Mouse (Mus musculus) hindbrain, embryonic 15.5 days (tissue): ENCODE data around the gene Atoh8. TPM values are rescaled to one million over a fixed set of nuclear protein-coding genes. Genes with fewer than 3 reads are reported as not detected.

Experiments used
- ATAC-seq: fragments of 200-750 bp; cut with Nextera tagmentation; 2 replicates; pipeline ENCODE4 v1.8.0; 2017; ENCODE audit warnings: low read depth, moderate number of reproducible peaks, moderate TSS enrichment; ENCODE audit not compliant: low FRiP score
- H3K27ac ChIP-seq: fragments of 300-500 bp; sonication (generic); replicated peaks from 2 replicates; pipeline ENCODE4 v1.5.1; 2015; ENCODE audit warnings: mild to moderate bottlenecking, inconsistent platforms
- H3K27me3 ChIP-seq: fragments of 300-500 bp; sonication (generic); 2 replicates; pipeline ENCODE4 v1.6.1; 2015; ENCODE audit warnings: control low read depth, inconsistent platforms
- H3K36me3 ChIP-seq: fragments of 300-500 bp; sonication (generic); 2 replicates; pipeline ENCODE4 v1.6.1; 2015; ENCODE audit warnings: control low read depth, inconsistent platforms
- H3K4me1 ChIP-seq: fragments of 300-500 bp; sonication (generic); replicated peaks from 2 replicates; pipeline ENCODE4 v1.6.1; 2015; ENCODE audit warnings: control low read depth, inconsistent platforms
- H3K4me2 ChIP-seq: fragments of 300-500 bp; sonication (generic); 2 replicates; pipeline ENCODE4 v1.6.1; 2015; ENCODE audit warnings: moderate library complexity, mild to moderate bottlenecking, inconsistent platforms
- H3K4me3 ChIP-seq: fragments of 300-500 bp; sonication (generic); 2 replicates; pipeline ENCODE4 v1.5.1; 2015; ENCODE audit warnings: mild to moderate bottlenecking, inconsistent platforms
- H3K9ac ChIP-seq: fragments of 300-500 bp; sonication (generic); 2 replicates; pipeline ENCODE4 v1.6.1; 2015; ENCODE audit warnings: inconsistent platforms
- H3K9me3 ChIP-seq: fragments of 300-500 bp; sonication (generic); 2 replicates; pipeline ENCODE4 v1.6.1; 2016; ENCODE audit warnings: control low read depth, inconsistent platforms
- WGBS: fragments of 180-500 bp; shearing (Covaris S2); methylation state at CpG from one replicate; pipeline ENCODE4 v1.1.7; 2015; 5-methylcytosine and 5-hydroxymethylcytosine counted together
- polyA plus RNA-seq: library from polyadenylated mRNA; unstranded; fragments of >200 nt; fragmentation: Nextera tagmentation; extraction: Ambion mirVana; gene quantifications from 2 replicates; pipeline ENCODE4 v1.2.1, GENCODE M21; 2015

Gene Atoh8
- polyA plus RNA-seq, 1 experiment from 2014 or later, result 4.2 TPM

DNA sequence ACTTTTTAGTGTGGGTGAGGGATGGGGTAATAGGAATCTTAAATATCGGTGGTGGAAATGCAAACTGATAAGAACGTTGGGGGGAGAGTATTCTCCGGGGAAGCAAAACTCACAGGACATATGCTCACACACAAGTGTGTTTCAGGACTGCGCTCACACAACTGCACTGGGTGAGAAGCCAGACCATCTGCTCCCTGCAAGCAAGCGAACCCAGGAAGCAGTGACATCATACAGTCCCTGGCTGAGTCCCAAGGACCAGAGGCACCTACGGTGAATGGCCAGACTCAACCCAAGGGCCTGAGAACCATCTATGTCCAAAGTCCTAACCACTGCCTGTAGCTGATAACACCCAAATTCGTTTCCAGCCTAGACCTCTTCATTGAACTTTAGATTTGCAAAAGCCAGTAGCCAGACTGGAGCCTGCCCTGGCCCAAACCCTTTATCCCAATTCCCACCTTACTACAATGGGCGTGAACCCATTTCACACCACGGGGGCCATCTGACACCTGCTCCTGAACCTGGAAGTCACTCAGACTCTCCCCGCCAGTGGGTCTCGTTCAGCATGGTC lies 35.7 kb upstream of the Atoh8 start:
- WGBS, result 82% methylated on average over 11 of the region's 11 CpGs
- 0 out of 2 replicates have a peak, but pooled peaks cover 3% of the 10 kb centered on the region for H3K4me1 ChIP-seq
- no peak overlapping the region for H3K27ac ChIP-seq
- H3K36me3 ChIP-seq, result no peaks in the 10 kb centered on the region
- H3K4me2 ChIP-seq, result no peak overlapping the region
- no peaks in the 10 kb centered on the region for H3K27me3 ChIP-seq
- no peak for ATAC-seq
- no peaks in the 10 kb centered on the region for H3K9me3 ChIP-seq
- H3K4me3 ChIP-seq, result no peak overlapping the region
- H3K9ac ChIP-seq, result no peak overlapping the region

DNA sequence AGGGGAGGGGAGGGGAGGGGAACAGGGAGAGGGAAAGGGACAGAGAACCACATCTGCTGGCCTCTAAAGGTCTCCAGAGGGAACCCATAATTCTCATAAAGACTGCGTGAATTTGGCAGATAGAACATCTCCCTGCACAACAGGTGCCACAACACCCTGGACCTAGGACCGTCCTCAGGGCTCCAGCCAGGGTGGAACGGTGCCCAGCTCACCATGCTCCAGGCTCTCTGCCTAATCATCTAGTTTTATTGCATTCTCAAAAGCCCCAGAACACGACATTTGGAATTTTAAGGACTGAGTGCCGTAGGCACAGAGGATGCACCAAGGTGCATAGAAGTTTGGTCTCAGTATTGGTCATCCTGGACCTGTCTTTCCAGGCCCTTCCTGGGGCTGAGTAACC lies 34.9 kb upstream of the Atoh8 start:
- WGBS, result 76% methylated on average over 5 of the region's 5 CpGs
- H3K27ac ChIP-seq, result no peak overlapping the region
- H3K4me3 ChIP-seq, result no peak overlapping the region
- no peaks in the 10 kb centered on the region for H3K36me3 ChIP-seq
- H3K9ac ChIP-seq, result no peak overlapping the region
- 0 out of 2 replicates have a peak, but pooled peaks cover 3% of the 10 kb centered on the region for H3K4me1 ChIP-seq
- no peaks in the 10 kb centered on the region for H3K27me3 ChIP-seq
- no peak overlapping the region for H3K4me2 ChIP-seq
- ATAC-seq, result no peak
- no peaks in the 10 kb centered on the region for H3K9me3 ChIP-seq

DNA sequence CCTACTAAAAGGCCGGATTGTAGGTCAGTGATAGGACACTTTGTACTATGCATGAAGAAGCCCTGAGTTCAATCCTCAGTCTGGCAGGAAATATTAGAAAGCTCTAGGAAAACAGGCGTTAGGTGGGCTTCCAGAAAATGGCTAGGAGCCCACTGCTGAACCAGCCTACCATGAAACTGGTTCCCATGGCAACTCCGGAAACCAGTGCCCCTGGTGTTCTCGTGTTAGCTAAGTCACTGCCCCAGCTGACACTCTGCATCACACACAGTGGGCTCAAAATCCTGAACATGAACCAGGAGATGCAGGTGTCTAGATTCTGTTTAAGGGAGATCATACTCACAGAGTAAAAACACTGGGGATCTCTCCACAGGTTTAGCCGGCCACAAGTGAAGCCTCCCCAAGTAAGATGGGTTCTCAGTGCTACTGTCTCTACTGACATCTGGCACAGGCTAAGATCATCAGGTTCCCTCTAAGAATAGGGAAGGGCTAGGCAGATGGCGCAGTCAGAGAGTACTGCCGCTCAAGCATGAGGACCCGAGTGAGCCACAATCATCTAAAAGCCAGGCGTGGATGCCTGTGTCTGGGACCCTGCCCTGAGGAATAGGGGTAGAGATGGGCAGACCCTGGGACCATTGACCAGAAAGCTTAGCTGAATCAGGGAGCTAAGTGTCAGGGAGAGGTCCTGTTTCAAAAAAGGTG lies 32.9 kb upstream of the Atoh8 start:
- Histone ChIP-seq H3K4me3 (no peak overlapping the region), H3K9me3 (no peaks in the 10 kb centered on the region), H3K27me3 (no peaks in the 10 kb centered on the region), H3K4me1 (0 out of 2 replicates have a peak, but pooled peaks cover 3% of the 10 kb centered on the region), H3K4me2 (no peak overlapping the region), H3K36me3 (no peaks in the 10 kb centered on the region), H3K9ac (no peak overlapping the region), H3K27ac (no peak overlapping the region)
- no peak for ATAC-seq
- 59% methylated on average over 9 of the region's 9 CpGs for WGBS

DNA sequence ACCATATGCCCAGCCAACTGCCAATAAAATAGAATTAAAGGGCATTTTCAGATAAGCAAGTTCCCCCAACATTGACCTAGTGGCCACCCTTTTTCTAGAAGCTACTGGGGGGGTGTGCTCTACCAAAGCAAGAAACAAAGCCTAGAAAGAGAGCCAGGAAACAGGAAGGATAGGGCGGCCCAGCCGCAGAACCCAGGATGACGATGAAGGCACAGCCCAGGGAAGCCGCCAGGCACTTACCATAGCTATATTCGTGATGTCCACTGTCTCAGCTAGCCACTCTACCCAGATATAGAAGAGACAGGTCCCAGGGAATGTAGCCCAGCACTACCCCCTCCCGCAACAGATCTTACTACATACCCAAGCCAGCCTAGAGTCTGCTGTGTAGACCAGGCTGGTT lies 30.3 kb upstream of the Atoh8 start:
- ATAC-seq, result no peak

DNA sequence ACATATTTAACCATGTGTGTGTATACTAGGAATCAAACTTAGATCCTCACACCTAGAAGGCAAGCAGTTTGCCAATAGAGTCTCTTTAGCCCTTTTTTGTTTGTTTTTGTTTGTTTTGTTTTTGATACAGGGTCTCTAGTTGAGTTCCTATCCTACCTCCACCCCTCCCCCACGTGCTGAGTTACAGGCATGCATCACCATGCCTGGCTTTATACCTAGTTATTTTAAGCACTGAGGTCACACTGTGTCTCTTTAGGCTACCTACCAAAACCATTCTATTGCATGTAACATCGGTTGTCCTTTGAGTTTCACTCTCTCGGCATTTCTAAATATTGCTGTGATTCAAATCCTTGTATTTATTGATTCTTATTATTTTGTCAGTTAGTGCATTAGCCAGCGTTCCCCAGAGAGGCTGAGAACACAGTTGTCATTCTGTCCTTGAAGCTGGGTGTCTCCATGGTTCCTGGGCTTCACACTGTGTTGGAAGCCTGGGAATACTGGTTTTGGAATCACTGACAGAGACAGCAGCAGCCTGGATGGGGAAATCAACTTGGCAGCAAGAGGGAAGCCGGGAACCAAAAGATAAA lies 28.4 kb upstream of the Atoh8 start:
- H3K36me3 ChIP-seq, result no peaks in the 10 kb centered on the region

More for the DNA sequence above, 30.3 kb upstream of the Atoh8 start:
- Histone ChIP-seq H3K36me3 (no peaks in the 10 kb centered on the region), H3K4me3 (no peak overlapping the region), H3K4me1 (0 out of 2 replicates have a peak, but pooled peaks cover 3% of the 10 kb centered on the region), H3K4me2 (no peak overlapping the region), H3K9ac (no peak overlapping the region), H3K9me3 (no peaks in the 10 kb centered on the region), H3K27ac (no peak overlapping the region), H3K27me3 (no peaks in the 10 kb centered on the region)
- WGBS, result 87% methylated on average over 6 of the region's 6 CpGs

DNA sequence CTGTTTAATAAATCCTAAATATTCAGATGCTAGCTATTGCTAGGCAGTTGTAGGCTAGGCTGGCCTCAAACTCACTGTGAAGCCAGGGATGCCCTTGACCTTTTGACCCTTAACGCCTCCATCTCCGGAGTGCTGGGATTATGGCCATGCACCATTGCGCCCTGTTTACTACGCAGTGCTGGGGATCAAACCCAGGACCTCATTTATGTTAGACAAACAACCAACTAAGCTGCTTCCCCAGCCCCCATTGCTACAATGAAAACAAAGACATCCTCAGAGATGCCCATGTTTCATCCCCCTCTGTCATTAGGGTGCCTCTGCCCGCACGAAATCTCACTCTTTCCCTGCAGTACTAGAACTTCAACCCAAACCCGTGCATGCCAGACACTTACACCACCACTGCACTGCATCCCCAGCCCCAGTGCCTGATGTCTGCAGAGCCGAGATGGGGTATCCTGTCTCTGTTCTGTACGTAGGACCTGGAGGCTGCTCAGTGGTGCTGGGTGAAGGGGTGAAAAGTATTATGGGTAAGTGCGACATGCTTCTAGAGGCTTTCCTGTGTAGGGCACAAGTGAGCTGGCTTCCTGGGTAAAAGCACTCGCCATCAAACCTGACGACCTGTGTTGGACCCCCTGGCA lies 26.4 kb upstream of the Atoh8 start:
- Histone ChIP-seq H3K4me3 (no peak overlapping the region), H3K27me3 (no peaks in the 10 kb centered on the region), H3K36me3 (no peaks in the 10 kb centered on the region), H3K27ac (no peak overlapping the region), H3K9me3 (no peaks in the 10 kb centered on the region), H3K9ac (no peak overlapping the region), H3K4me2 (no peak overlapping the region), H3K4me1 (no peaks in the 10 kb centered on the region)
- ATAC-seq, result peak; percentile 37; the same call in 1 of the 2 replicates
- 77% methylated on average over 12 of the region's 12 CpGs for WGBS

More for the DNA sequence above, 28.4 kb upstream of the Atoh8 start:
- no peaks in the 10 kb centered on the region for H3K9me3 ChIP-seq
- ATAC-seq, result no peak
- 0 out of 2 replicates have a peak, but pooled peaks cover 3% of the 10 kb centered on the region for H3K4me1 ChIP-seq
- no peak overlapping the region for H3K9ac ChIP-seq
- 69% methylated on average over 5 of the region's 5 CpGs for WGBS
- no peaks in the 10 kb centered on the region for H3K27me3 ChIP-seq
- no peak overlapping the region for H3K4me2 ChIP-seq
- no peak overlapping the region for H3K27ac ChIP-seq
- H3K4me3 ChIP-seq, result no peak overlapping the region

DNA sequence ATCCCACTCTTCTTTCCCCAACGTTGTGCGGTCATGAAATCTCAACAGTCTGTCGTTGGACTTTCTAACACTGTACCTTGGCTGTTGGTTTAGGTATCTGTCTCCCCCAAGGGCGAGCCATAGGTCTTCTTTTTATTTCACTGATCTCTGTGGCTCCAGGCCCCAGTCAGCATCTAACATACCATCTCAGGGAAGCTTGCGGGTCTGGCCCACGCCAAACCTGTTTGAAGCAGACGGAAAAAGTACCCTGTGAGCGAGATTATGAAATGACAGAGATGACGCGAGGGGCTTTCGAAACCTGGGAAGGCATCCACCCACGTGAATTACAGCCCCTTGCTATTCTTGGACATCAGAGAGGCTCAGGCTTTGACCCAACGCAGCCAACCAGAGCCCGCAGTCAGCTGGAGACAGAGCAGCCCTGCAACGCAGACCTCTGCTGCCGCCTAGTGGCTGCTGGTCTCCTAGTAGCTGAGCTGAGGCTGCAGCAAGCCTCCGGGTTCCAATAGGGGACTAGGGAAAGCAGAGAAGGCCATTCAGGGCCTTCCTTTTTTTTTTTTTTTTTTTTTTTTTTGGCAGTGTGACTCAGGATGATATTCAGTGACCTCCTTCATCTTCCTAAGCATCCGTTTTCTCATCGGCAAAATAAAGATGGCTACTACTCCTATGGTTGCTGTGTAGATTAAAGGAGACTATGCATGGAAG lies 25.8 kb upstream of the Atoh8 start:
- Histone ChIP-seq H3K4me2 (no peak overlapping the region), H3K4me1 (no peaks in the 10 kb centered on the region)

DNA sequence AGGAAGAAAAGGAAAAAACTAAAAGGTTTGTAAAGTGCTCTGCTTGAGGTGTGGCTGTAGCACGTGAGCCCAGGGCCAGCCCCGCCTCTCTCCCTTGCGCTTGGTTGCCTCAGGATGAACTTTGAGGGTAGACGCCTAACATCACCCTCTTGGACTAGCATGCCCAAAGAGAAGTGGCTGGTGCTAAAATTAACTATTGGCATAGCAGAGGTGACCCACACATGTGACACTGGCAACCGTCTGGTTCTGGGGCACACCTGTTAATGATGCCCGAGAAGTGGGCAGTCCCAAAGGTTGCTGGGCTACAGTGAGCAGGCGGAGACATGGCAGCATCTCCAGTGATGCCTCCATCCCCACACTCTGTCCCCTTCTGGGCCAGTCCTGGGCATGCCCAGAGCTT lies 24.1 kb upstream of the Atoh8 start:
- Histone ChIP-seq H3K27ac (no peak overlapping the region), H3K9me3 (no peaks in the 10 kb centered on the region), H3K9ac (no peak overlapping the region), H3K36me3 (no peaks in the 10 kb centered on the region), H3K4me1 (0 out of 2 replicates have a peak, but pooled peaks cover 3% of the 10 kb centered on the region), H3K4me2 (no peak overlapping the region), H3K27me3 (no peaks in the 10 kb centered on the region), H3K4me3 (no peak overlapping the region)
- WGBS, result 80% methylated on average over 7 of the region's 7 CpGs
- no peak for ATAC-seq

More for the DNA sequence above, 25.8 kb upstream of the Atoh8 start:
- ATAC-seq, result peak; percentile 89
- Histone ChIP-seq H3K9ac (no peak overlapping the region), H3K9me3 (no peaks in the 10 kb centered on the region), H3K4me3 (no peak overlapping the region), H3K27ac (no peak overlapping the region), H3K27me3 (no peaks in the 10 kb centered on the region), H3K36me3 (no peaks in the 10 kb centered on the region)
- 34% methylated on average over 19 of the region's 19 CpGs for WGBS

DNA sequence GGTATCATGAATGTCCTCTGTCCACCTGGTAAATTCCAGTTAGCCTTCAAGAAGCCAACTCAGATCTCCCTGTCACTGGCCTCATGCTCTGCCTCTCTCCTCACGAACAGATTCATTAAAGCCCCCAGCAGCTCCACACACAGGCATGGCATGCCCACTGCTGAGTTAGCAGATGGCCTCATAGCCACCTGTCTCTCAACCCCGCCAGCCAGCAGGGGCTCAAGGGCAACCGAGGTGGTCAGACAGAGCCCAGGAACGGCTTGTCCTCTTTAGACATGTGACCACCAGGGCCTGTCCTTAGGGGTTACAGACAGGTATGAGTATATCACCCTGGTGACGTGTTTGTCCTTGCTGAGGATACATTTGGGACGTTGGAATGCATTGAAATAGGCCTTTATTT lies 19.9 kb upstream of the Atoh8 start:
- H3K9me3 ChIP-seq, result no peaks in the 10 kb centered on the region
- H3K4me3 ChIP-seq, result no peak overlapping the region
- no peak for ATAC-seq
- H3K4me2 ChIP-seq, result no peak overlapping the region
- H3K36me3 ChIP-seq, result no peaks in the 10 kb centered on the region
- 72% methylated on average over 6 of the region's 6 CpGs for WGBS
- no peaks in the 10 kb centered on the region for H3K27me3 ChIP-seq
- 0 out of 2 replicates have a peak, but pooled peaks cover 3% of the 10 kb centered on the region for H3K4me1 ChIP-seq
- H3K27ac ChIP-seq, result no peak overlapping the region
- H3K9ac ChIP-seq, result no peak overlapping the region

DNA sequence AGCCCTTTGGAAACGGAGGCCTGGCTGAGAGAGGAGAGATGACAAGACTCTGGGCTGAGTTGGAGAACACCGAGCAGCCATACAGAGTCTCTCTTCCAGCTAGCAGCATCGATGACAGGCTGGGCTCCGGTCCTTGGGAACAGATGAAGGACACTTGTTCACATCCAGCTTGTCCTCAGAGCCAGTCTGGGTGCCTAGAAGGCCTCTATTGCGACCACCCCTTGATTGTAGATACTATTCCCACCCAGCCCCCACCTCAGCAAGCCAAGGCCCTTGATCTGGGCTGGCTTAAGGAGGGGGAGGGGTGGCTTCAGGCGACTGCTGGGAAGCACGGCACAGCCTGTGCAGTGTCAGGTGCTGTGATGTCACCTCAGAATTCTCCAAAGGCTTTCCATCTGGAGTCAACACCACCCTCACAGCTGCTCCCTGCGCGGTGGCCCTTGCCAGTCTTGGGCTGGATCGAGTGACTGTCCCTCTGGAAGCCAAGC lies 19.3 kb upstream of the Atoh8 start:
- ATAC-seq, result peak; percentile 52
- H3K9ac ChIP-seq, result no peak overlapping the region
- H3K4me2 ChIP-seq, result no peak overlapping the region
- no peaks in the 10 kb centered on the region for H3K27me3 ChIP-seq
- 0 out of 2 replicates have a peak overlapping the region, but pooled peaks have one; percentile 30 for H3K27ac ChIP-seq
- no peaks in the 10 kb centered on the region for H3K36me3 ChIP-seq
- H3K4me1 ChIP-seq, result 0 out of 2 replicates have a peak, but pooled peaks cover 3% of the 10 kb centered on the region
- H3K9me3 ChIP-seq, result no peaks in the 10 kb centered on the region
- WGBS, result 59% methylated on average over 10 of the region's 10 CpGs
- H3K4me3 ChIP-seq, result no peak overlapping the region

DNA sequence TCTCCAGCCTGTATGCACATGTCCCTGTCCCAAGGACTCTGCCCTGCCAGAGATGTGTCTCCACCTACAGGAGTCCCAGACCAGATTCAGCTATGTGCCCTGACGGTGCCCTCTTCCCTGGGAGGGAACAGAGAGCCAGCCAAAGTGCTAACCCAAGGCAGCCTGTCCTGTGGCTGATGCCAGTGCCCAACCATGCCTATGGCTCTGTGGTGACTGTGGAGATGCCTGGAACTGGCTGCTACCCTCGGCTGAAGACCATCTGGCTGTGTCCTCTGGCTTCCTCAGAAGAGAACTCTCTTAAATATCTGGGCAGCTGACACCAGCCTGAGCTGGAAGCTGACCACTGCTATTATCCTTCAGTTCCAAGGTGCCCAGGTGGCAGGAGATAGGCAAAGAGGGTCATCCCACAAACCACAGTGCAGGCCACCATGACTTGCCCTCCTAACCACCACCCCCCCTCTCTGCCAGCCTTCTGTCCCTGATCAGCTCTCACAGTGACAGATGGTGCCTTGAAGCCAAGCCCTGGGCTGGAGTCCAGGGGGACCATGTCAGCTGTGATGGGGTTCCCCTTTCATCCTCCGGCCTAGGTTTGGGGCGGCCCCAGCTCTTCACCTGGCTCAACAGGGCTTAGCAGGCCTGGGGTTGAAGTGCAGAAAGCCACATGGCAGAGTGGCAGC lies 18.7 kb upstream of the Atoh8 start:
- H3K27ac ChIP-seq, result 0 out of 2 replicates have a peak overlapping the region, but pooled peaks have one; percentile 30
- WGBS, result 75% methylated on average over 4 of the region's 4 CpGs

More for the DNA sequence above, 18.7 kb upstream of the Atoh8 start:
- Histone ChIP-seq H3K9me3 (no peaks in the 10 kb centered on the region), H3K9ac (no peak overlapping the region), H3K36me3 (no peaks in the 10 kb centered on the region), H3K4me1 (0 out of 2 replicates have a peak, but pooled peaks cover 3% of the 10 kb centered on the region), H3K27me3 (no peaks in the 10 kb centered on the region), H3K4me2 (no peak overlapping the region), H3K4me3 (no peak overlapping the region)
- ATAC-seq, result peak; percentile 78
